Mouse (Mus musculus): ENCODE data around the gene Cenpu.

The Cenpu gene

GRCm38 (mm10) chr8:46600959-46601707 lies 49.3 kb downstream of the Cenpu start:
- DNase-seq = no peak

DNA sequence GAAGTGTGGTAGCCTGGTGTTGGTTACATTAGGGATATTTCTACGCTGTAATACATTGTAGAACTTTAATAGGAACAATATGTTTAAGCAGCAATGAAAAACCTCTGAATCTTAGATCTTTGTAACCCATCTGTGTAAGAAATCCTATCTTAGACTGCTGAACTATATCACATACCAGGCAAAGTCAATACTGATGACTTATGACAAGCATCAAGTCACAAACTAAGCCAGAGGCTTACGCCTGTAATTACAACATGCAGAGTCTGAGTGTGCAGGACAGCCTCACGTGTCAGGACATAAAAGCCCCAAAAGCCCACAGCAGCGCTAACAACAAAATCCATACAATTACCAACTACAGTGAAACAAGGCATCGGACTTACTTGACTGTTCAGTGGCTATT lies 51.8 kb downstream of the Cenpu start:
- DNase-seq = no peak

- no peak for DNase-seq
Measured at GRCm38 (mm10) chr8:46606930-46607329, 55.1 kb downstream of the Cenpu start.

DNA sequence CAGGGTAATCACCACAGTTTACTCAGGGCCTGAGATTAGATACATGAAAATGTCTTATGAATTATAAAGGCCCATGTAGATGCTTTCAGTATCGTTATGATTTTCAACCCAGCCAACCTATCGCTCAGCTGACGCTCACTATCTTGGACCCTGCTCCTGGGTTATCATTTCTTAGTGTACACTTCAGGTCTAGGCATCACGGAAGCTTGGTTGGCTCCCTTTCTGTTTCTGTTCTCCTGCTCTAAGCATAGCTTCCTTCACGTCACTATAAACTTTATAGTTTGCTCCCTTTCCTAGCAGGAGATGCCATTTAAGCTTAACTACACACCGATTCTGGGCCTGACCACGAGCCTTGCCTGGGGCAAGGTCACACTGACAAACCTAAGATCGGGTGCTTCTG lies 59.7 kb downstream of the Cenpu start:
- no peak for DNase-seq

GRCm38 (mm10) chr8:46612913-46613312 lies 61.1 kb downstream of the Cenpu start:
- DNase-seq = no peak

- DNase-seq = no peak
Measured at GRCm38 (mm10) chr8:46613377-46613776, 61.5 kb downstream of the Cenpu start.

GRCm38 (mm10) chr8:46615936-46616335 lies 64.1 kb downstream of the Cenpu start:
- no peak for DNase-seq

- peak; percentile 94 to 97 for DNase-seq
Measured at GRCm38 (mm10) chr8:46616879-46617689, 65.3 kb downstream of the Cenpu start, which contains the start of the genes Primpol and Casp3. TSS of gene Primpol (minus strand) at chr8:46617212. TSS of gene Casp3 (plus strand) at chr8:46617291.

DNA sequence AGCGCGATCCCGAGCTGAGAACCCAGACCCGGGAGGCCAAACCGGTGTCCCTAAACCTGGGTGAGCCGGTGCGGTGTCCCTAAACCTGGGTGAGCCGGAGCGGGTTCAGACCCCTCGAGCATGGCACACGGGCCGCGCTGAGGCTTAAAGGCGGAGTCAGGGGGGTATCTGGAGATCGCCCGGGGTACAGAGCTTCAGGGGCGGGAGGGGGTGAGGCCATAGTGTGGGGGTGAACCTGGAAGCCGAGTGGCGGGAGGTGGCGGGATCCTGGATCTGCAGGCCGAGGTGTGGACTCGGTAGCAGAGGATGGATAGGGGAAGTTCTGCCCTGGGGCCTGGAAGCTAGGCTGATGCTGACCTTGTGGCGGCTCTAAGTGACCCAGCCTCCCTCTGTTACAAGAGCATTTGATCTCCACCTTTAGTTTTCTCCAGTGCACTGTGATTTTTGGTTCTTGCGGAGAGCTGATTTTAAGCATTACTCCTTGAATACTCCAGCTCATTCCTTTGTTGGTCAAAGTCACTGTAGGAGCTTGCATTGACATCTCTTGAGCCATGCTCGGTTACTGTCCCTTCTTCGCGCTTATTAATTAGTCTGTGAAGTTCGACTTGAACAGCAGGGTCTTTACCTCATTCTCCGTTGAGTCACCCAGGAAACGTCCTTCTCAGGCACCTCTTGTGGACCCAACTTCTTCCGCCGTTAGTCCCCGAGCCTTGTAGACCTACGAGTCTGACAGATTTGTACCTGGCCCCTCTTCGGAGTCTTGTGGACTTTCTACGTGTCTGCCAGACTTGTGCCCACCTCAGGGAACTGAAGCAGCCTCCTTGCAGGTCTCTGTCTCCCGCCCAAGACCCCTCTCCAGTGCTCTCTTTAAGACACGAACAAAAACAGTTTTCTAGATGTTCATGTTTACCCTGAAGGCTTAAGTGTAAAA lies 66.1 kb downstream of the Cenpu start:
- peak in 1 of 2 experiments; percentile 40 for DNase-seq

DNA sequence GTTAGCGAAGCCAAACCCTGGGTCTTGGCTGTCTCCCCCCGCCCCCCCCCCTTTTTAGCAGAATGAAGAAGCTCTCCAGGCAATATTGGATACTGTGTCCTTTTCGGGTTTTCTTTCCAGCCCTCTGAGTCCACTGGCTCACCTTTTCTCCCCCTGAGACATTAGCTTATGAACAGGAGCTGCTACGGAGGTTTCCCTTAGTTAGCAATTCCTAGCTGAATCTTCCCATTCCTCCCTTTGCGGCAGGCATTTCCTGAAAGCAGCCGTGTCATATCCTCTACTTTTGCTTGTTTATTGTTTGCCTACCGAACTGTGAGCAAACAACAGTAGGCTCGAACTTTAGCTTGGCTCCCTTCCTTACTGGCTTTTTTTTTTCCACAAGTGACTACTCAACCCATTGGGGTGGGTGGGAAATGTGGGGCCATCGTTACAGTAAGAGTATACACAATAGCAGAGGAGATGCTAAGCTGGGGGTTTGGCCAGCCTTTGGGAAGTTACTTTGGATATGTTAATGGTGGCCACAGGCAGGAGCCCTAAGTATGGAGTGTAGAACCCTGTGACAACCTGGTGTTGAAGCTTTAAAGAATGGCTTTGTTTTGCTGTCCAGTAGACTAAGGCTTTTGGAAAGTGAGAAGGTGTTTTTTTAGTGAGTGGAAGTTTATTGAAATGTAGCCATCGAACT lies 67.0 kb downstream of the Cenpu start:
- DNase-seq = no peak

DNA sequence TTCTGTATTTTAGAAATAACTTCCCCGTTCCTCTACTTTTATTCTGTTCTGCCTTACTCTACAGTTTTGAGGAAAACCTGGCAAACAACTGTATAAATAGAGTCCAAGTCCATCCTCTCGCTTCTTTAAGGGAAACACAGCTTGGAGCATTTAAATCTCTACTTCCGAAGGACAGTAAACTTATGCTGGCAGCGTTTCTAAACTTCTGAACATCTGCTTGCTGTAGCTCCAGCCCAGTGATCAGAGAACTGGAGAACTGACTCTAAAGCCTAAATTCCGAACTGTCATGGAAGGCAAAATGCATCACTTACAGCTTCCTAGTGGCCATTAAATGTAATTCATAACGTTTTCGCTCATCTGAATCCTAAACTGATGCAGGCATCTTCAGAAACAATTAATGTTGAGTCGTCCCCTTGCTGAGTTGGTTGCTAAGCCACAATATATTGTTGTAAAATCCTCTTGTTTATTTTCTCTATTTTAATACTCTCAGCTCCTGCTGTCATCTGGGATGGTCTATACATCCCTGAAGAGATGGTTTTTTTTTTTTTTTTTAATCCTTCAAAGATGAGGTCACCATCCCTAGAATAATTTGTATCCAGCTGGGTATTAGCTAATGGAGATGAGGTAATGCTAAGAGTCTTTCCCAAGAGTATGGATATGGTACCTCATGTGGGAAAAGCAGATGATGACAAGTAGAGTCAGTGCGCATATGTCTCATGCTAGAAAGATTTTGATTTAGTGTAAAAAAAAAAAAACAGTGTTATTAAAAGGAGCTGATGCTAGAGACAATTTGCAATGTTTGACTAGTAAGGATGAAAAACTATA lies 70.8 kb downstream of the Cenpu start:
- no peak for DNase-seq

- DNase-seq = no peak
Measured at GRCm38 (mm10) chr8:46625166-46625565, 73.3 kb downstream of the Cenpu start.

- DNase-seq = no peak
Measured at GRCm38 (mm10) chr8:46626642-46627041, 74.8 kb downstream of the Cenpu start.

- DNase-seq = no peak
Measured at GRCm38 (mm10) chr8:46627881-46628280, 76.1 kb downstream of the Cenpu start.

- DNase-seq = no peak
Measured at GRCm38 (mm10) chr8:46628645-46629044, 76.8 kb downstream of the Cenpu start.

Measured in lung, adult 18-20 months (tissue).